Mouse (Mus musculus): ENCODE data around the gene Stpg4.

The Stpg4 gene

GRCm38 (mm10) chr17:87446767-87447611 lies 19.4 kb upstream of the Stpg4 start, which contains the start of gene Calm2:
TSS of gene Calm2 (minus strand) at chr17:87446935.
- peak; percentile 98 for DNase-seq (ENCODE audit: low read depth, low spot score)

- peak; percentile 75 for DNase-seq (ENCODE audit: low read depth, low spot score)
Measured at GRCm38 (mm10) chr17:87445917-87446766, 18.6 kb upstream of the Stpg4 start.

GRCm38 (mm10) chr17:87445337-87445916 lies 17.9 kb upstream of the Stpg4 start:
- DNase-seq (ENCODE audit: low read depth, low spot score) = peak; percentile 71

- no peak for DNase-seq (ENCODE audit: low read depth, low spot score)
Measured at GRCm38 (mm10) chr17:87444763-87445162, 17.2 kb upstream of the Stpg4 start.

- DNase-seq (ENCODE audit: low read depth, low spot score) = no peak
Measured at GRCm38 (mm10) chr17:87441537-87441936, 14.0 kb upstream of the Stpg4 start.

- DNase-seq (ENCODE audit: low read depth, low spot score) = no peak
Measured at GRCm38 (mm10) chr17:87439441-87439840, 11.9 kb upstream of the Stpg4 start.

GRCm38 (mm10) chr17:87433929-87434328 lies 6.4 kb upstream of the Stpg4 start:
- no peak for DNase-seq (ENCODE audit: low read depth, low spot score)

- DNase-seq (ENCODE audit: low read depth, low spot score) = no peak
Measured at GRCm38 (mm10) chr17:87432743-87433142, 5.2 kb upstream of the Stpg4 start.

GRCm38 (mm10) chr17:87432314-87432713 lies 4.8 kb upstream of the Stpg4 start:
- DNase-seq (ENCODE audit: low read depth, low spot score) = no peak

- DNase-seq (ENCODE audit: low read depth, low spot score) = no peak
Measured at GRCm38 (mm10) chr17:87429431-87429830, 1.9 kb upstream of the Stpg4 start.

GRCm38 (mm10) chr17:87418082-87418481 lies 9.5 kb downstream of the Stpg4 start:
- no peak for DNase-seq (ENCODE audit: low read depth, low spot score)

- DNase-seq (ENCODE audit: low read depth, low spot score) = peak; percentile 23
Measured at GRCm38 (mm10) chr17:87406646-87407045, 20.9 kb downstream of the Stpg4 start.

- DNase-seq (ENCODE audit: low read depth, low spot score) = no peak
Measured at GRCm38 (mm10) chr17:87405576-87405975, 22.0 kb downstream of the Stpg4 start.

- no peak for DNase-seq (ENCODE audit: low read depth, low spot score)
Measured at GRCm38 (mm10) chr17:87403462-87403861, 24.1 kb downstream of the Stpg4 start.

- no peak for DNase-seq (ENCODE audit: low read depth, low spot score)
Measured at GRCm38 (mm10) chr17:87402444-87402843, 25.1 kb downstream of the Stpg4 start.

GRCm38 (mm10) chr17:87397088-87397487 lies 30.5 kb downstream of the Stpg4 start:
- no peak for DNase-seq (ENCODE audit: low read depth, low spot score)

- no peak for DNase-seq (ENCODE audit: low read depth, low spot score)
Measured at GRCm38 (mm10) chr17:87391242-87391641, 36.3 kb downstream of the Stpg4 start.

GRCm38 (mm10) chr17:87387068-87387467 lies 40.5 kb downstream of the Stpg4 start:
- no peak for DNase-seq (ENCODE audit: low read depth, low spot score)

GRCm38 (mm10) chr17:87385835-87386234 lies 41.7 kb downstream of the Stpg4 start:
- no peak for DNase-seq (ENCODE audit: low read depth, low spot score)

- no peak for DNase-seq (ENCODE audit: low read depth, low spot score)
Measured at GRCm38 (mm10) chr17:87380681-87381080, 46.9 kb downstream of the Stpg4 start.

GRCm38 (mm10) chr17:87379821-87380220 lies 47.7 kb downstream of the Stpg4 start:
- DNase-seq (ENCODE audit: low read depth, low spot score) = no peak

- no peak for DNase-seq (ENCODE audit: low read depth, low spot score)
Measured at GRCm38 (mm10) chr17:87379160-87379624, 48.3 kb downstream of the Stpg4 start.
